Mouse (Mus musculus) heart, adult 8-10 months (tissue): Measurements from ENCODE around the gene Slc22a17. TPM values are rescaled to one million over a fixed set of nuclear protein-coding genes. Genes with fewer than 3 reads are reported as not detected.

ENCODE experiments used
- DNase-seq: peaks from one replicate; pipeline ENCODE4 v3.0.0; 2022; ENCODE audit warnings: low spot score
- total RNA-seq, 4 experiments: library from RNA; stranded (reverse); gene quantifications; 2 replicates each; pipeline ENCODE4 v1.2.4; 2022

Gene Slc22a17
- total RNA-seq, 4 experiments from 2014 or later = 1.7 to 3.6 (median 2.6) TPM

DNA sequence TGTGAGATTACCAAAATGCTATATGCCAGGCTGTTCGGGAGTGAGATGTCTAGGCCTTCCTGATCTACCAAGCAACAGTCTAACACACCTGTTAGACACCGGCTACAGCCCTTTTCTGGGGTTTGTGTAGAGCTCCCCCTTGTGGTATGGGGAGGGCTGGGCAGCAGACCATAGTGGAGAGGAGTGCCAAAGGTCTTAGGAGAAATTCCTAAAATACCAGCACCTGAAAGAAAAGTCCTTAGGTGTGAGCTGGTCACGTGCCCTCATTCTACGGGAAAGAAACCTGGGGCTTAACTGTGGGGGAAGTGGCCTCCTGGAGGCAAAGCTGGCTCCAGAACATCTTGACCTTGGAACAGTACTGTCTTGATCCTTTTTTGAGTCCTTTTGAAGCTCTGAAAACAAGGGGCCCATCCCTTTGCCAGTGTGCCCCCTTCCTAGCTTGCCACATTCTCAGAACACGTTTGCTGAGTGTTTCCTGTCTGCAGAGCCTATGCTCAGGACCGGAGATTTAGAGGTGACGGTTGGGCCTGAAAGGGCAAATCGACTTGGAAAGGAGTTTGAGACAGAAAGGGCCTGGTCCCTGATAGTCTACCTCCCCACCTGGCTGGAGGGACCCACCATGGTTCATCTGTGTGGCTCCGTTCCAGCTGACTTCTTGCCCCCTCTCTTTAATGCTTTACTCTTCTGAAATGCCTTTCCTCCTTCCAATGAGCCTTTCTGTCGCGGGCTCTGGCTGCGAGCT lies 26.7 kb upstream of the Slc22a17 start:
- peak; percentile 80 for DNase-seq

- no peak for DNase-seq
Observed at GRCm38 (mm10) chr14:54938431-54939219, 25.7 kb upstream of the Slc22a17 start.

DNA sequence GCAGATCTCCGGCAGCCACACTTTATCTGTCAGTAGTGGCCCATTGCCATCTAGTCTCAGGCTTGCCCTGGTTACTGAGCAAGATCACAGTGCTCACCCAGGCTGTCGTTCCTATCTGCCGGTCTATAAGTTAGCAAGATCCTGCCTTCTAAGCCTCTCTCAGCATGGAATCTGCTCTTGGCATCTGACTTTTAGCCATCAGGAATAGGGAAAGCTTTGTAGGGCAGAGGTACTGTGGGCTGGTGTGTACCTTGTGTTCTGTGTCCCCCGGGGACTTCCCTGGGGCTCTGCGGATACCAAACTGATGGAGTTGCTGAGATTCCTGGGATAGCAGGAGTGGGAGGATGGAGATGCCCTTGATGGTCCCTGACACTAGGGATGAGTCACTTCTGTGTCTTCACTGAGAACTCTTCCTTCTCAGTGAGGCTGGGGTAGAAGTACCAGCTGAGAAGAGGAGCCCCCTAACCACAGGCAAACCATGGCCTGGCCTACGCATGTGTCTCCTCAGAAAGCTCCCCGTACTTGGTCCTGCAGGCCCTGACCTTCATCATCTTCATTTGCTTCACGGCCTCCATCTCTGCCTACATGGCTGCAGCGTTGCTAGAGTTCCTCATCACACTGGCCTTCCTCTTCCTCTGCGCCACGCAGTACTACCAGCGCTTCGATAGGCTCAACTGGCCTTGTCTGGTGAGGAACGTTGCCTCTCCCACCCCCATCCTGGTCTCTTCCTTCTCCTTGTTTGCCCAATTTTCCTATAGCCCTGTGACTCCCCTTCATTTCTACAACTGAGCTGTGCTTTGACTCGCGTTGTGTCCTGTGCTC lies 24.6 kb upstream of the Slc22a17 start:
- no peak for DNase-seq

DNA sequence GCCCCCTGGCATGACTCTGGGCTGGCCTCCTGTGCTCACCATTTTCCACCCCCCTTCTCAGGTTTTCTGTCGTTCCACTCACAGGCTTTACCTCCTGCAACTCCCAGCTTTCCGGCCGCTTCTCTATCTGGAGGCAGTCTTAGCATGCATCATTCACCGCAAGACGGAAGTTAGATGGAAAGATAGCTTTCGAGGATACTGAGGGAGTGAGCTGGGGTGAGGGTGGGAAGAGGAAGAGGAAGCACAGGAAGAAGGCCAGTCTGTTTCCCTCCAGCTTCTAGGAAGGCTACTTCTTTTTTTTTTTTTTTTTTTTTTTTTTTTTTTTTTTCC lies 23.9 kb upstream of the Slc22a17 start:
- no peak for DNase-seq

- DNase-seq = no peak
Observed at GRCm38 (mm10) chr14:54935904-54936830, 23.2 kb upstream of the Slc22a17 start, which contains the start of gene Cmtm5. Gene Cmtm5 (plus strand): TSS chr14:54936261.

DNA sequence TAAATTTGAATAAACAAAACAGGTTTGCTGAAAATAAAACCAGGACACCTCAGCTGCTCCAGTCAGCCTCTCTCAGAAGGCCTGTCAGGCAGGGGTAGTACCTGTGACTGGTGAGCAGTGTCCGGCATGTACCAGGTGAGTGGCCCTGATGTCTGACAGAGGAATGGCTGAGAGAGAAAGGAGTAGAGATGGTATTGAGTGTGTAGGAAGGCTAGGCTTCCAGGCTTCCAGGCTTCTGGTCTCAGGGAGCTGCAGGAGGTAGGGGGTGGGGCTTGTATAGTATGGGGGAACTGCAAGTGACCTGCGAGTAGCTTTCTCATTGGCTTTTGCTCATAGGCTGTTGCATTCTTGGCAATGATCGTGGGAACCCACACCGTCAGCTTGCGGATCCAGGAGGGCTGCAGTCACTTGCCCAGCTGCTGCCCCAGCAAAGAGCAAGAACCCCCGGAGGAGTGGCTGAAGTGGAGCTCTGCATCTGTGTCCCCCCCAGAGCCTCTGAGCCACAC lies 19.8 kb upstream of the Slc22a17 start, which contains the start of gene Il25:
Il25 (plus strand) TSS at position 51 of the 506 bp plus-strand sequence.
- no peak for DNase-seq

- no peak for DNase-seq
Observed at GRCm38 (mm10) chr14:54930431-54930830, 17.5 kb upstream of the Slc22a17 start.

GRCm38 (mm10) chr14:54929801-54930200 lies 16.9 kb upstream of the Slc22a17 start:
- DNase-seq = no peak

DNA sequence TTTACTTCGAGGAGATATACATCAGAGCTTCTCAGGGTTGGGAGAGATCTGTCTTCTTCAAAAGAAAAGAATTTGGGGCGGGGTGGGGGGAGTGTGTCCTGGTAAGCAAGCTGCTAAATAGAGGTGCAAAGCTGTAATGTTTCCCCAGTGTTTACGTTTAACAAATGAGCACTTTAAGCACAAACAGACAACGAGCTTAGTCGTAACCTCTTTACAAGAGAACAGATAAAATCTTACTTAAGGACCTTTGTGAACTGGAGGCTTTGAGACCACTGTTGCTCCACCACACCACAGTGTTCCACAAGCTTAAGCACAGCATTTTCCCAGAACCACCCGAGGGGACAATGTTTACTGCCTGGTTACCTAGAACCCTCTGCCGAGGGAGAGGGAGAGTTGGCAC lies 14.4 kb upstream of the Slc22a17 start:
- no peak for DNase-seq

DNA sequence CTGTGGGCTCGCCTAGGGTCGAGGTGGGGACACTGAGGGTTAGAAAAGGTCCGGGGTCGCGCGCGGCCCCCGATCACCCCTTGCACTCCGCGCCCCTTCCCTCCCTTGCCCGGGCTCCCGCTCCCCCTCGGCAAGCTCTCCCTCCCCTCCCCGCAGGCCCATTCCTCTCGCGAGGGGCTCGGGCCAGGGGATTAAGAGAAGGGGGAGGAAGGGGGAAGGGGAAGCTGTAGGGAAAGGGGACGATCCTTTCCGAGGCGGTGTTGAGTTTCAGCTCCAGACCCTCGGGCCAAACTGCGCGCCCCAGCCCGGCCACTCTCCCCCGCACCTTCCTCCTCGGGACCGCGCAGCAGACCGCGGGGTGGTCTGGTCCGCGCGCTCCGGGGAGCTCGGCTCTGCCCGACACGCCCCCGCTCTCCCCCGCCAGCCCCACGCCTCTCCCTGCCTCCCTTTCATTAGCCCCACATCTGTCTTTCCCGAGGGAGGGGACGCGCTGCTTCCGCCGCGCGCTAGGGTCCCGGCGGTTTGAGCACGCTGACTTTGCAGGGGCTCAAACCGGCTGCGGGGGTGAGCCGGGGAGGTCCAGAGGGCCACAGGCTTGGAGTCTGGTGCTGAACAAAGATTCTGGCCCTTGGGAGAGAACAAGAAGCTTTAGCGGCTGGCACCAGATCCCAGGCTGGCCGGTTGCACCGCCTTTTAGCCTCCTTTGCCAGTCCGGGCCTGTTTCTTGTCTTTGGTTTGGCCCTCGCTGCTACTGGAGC lies 13.6 kb upstream of the Slc22a17 start:
- DNase-seq = peak; percentile 58

- no peak for DNase-seq
Observed at GRCm38 (mm10) chr14:54925349-54926342, 12.7 kb upstream of the Slc22a17 start, which contains the start of gene Efs. Gene Efs (minus strand): TSS chr14:54926126.

DNA sequence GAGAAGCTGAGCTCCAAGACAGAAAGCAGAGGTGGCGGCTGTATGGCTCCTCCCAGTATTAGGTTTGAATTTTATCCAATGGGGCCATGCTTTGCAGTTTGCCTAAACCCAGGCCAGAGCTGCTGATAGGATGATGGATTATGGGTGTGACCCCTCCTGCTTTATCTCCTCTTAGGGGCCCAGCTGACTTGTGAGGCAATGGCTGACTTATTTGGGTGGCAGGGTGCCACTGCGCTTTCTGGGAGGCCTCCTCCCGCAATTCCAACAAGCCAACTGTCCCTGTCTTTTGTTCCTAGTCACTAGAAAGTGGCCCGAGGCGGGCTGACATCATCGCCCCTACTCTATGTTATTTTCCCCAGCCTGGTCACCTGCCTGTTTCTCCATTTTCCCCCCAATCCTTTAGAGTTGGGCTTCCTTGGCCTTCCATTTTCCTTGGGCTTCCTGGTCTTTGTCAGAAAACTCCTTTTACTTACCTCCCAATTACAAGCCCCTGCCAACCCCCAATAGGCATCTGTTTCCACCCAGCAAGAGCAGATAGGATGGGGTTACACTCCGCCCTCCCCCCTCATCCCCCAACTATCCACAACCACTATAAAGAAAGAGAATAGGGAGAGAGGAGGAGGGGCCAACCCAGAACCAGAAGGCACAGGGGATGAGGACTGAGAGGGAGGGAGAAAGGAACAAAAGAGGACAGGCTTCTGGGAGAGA lies 11.9 kb upstream of the Slc22a17 start:
- DNase-seq = peak; percentile 65

DNA sequence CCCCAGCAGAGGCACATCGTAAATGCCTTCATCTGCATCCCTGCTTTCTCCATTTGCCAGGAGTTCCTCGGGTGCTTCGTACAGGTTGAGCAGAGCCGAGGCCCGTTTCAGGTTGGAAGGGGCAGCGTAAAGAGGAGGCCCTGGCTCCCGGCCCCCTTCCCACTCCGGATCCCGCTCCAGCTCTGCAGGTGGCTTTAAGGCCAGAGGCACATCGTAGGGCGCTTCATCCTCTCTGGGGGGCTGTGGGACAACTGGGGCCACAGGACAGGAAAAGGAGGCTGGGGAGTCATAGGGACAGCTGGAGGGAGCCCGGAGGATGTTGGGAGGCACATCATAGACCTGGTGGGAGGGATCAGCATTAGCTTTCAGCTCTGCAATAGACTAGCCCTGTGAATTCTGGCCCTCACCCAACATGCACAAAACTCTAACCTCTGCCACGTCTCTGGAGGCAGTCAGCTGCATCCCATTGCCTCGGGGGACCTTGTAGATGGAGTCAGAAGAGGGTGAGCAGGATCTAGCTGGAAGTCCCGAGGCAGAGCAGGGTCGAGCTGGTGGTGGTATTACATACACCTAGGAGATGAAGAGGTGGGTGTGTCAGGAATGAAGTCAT lies 7.2 kb upstream of the Slc22a17 start:
- DNase-seq = no peak

GRCm38 (mm10) chr14:54913343-54913742 lies 411 bp upstream of the Slc22a17 start:
- no peak for DNase-seq

DNA sequence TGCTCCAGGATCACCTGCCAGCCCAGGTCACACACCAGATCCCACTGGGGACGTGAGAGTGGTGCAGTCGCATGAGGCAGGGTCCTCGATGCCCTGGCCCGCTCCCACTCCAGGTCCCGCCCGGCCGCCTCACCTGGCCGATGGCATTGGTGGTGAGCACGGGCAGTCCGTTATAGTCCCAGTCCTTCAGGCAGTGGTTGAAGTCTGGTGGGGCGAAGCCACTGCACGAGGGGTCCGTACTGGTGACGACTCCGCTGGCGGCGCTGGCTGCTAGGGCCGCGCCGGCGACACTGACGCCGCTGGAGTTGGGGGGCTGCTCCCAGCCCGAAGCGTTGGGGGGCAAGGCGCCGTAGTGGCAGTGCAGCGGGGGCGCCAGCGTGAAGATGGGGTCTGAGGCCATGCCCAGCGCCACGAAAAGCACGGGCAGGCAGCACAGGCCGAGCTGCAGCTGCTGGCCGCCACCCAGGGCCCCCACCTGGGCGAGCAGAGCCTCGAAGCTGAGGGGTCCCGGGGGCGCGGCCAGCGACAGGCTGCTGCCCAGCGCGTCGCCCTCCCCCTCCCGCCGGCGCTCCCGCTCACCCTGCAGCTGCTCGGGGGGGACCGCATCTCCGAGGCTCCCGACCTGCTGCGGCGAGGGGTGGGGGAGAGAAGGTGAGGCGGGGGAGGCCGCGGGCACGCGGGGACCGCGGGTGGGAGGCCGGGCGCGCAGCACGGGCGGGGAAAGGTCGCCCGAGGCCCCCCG lies 652 bp downstream of the Slc22a17 start:
- DNase-seq = no peak

- DNase-seq = no peak
Observed at GRCm38 (mm10) chr14:54908682-54909081, 4.2 kb downstream of the Slc22a17 start.

DNA sequence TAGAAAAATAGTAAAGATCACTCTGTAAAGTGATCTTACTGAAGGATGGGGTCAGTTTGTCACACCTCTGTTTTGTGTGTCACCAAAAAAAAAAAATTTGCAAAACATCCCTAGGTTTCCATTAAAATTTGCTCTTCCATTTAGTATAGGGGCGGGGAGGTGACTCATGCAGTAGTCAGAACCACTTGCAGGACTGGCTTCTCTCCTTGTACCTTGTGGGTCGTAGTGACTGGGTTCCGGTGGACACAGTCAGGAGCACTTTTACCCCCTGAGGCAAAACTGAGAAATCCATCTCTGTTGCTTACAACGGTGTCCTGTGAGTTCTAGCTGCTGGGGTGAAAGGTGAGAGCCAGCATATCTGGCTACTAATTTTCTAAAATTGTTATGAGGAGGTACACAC lies 9.3 kb downstream of the Slc22a17 start:
- no peak for DNase-seq
